15 mouse cellular contexts compared by ENCODE assay signal in genomic region chr14:45434220-45434619, GRCm38 (mm10). TPM values are rescaled to one million over a fixed set of nuclear protein-coding genes. Genes with fewer than 3 reads are reported as not detected.
DNase-seq lines count a peak whose midpoint lies in the region; ATAC-seq and TF ChIP-seq lines count a peak whose summit lies in the region.
"Had no signal": no experiment of that assay in that cellular context is flagged by ENCODE, and none has a peak within 500 bp of the region (broad histone marks: within the 10 kb centered on the region; RNA-seq: fewer than 3 reads in every experiment).

No protein-coding gene starts in this region.

- H3K4me3 ChIP-seq in cerebellum, adult 2 months (replicated peaks; ENCODE audit: insufficient read depth, low read depth, low read length): no peak overlapping the region
- no peak overlapping the region for H3K4me3 ChIP-seq in left cerebral cortex, adult 2 months
- H3K4me3 ChIP-seq in C2C12 (ENCODE audit: insufficient read depth, poor library complexity, severe bottlenecking): no peak overlapping the region
- H3K4me3 ChIP-seq: erythroblast, embryonic 14.5 days; midbrain, embryonic 12.5 days had no signal

- ATAC-seq in erythroblast, adult 5-6 weeks (replicated peaks; ENCODE audit: low FRiP score, poor library complexity, severe bottlenecking): no peak
- ATAC-seq: inflammation-experienced regulatory T-cells, adult 6 months had no signal

- H3K4me1 ChIP-seq in cerebellum, adult 2 months (ENCODE audit: control insufficient read depth, insufficient read depth, low read length): no peaks in the 10 kb centered on the region
- H3K4me1 ChIP-seq: midbrain, embryonic 12.5 days had no signal

- H3K79me3 ChIP-seq in C2C12 (ENCODE audit: low read depth): no peaks in the 10 kb centered on the region

- no peaks in the 10 kb centered on the region; the same call in 1 of the 2 replicates for H3K27me3 ChIP-seq in cerebellum, adult 2 months (ENCODE audit: control insufficient read depth, insufficient read depth, low read length)
- H3K27me3 ChIP-seq in C2C12 (ENCODE audit: control insufficient read depth, insufficient read depth, insufficient read length): no peaks in the 10 kb centered on the region
- H3K27me3 ChIP-seq: midbrain, embryonic 12.5 days had no signal

- DNase-seq in cerebellum, adult 2 months: no peak
- DNase-seq in cerebellum, postnatal 36 days: no peak
- DNase-seq in left cerebral cortex, adult 2 months (ENCODE audit: extremely low spot score in 1 of 2, low spot score in 2 of 2): no peak
- DNase-seq in left cerebral cortex, adult 11 months (ENCODE audit: low spot score): no peak
- DNase-seq in ZHBTc4 (ENCODE audit: low read depth, low spot score): peak; percentile 66
- no peak for DNase-seq in right cerebral cortex, postnatal 25 days
- DNase-seq: B cell, adult 2 months; cerebellum, adult 11-12 months; embryo, embryonic 11 days; spleen, adult 18-20 months had no signal

- intact Hi-C loops in left cerebral cortex, adult 2 months (cut with DNase I): no loop called here

- TF ChIP-seq POLR2A in cerebellum, adult 2 months (IDR thresholded peaks at IDR 0.05; ENCODE audit: borderline replicate concordance, insufficient read depth, low read length): no peak

- H3K27ac ChIP-seq in cerebellum, adult 2 months (ENCODE audit: insufficient read depth, low read length): no peak overlapping the region
- H3K27ac ChIP-seq in left cerebral cortex, adult 2 months: no peak overlapping the region
- H3K27ac ChIP-seq: midbrain, embryonic 12.5 days had no signal

- no peaks in the 10 kb centered on the region for H3K79me2 ChIP-seq in C2C12 (ENCODE audit: control insufficient read depth, insufficient read depth)

- TF ChIP-seq CTCF in cerebellum, adult 2 months (IDR thresholded peaks at IDR 0.05; ENCODE audit: borderline replicate concordance, insufficient read depth, low read depth, low read length): peak; percentile 32; the same call in 1 of the 2 replicates
- peak; percentile 64 for TF ChIP-seq CTCF in left cerebral cortex, adult 2 months (IDR thresholded peaks at IDR 0.05)
- peak; percentile 10 for TF ChIP-seq CTCF in C2C12 (IDR thresholded peaks at IDR 0.05; ENCODE audit: control insufficient read depth, insufficient read depth, insufficient read length)

- 75% methylated on average over 6 of the region's 6 CpGs for WGBS in cerebellum, adult 2 months

- no peak overlapping the region for H3ac ChIP-seq in C2C12 (ENCODE audit: control insufficient read depth, insufficient read length, low read depth)

- H3K36me3 ChIP-seq in C2C12 (ENCODE audit: control insufficient read depth, insufficient read depth): no peaks in the 10 kb centered on the region
- H3K36me3 ChIP-seq: midbrain, embryonic 12.5 days had no signal

TF ChIP-seq in C2C12, 6 proteins besides CTCF, POLR2A, EP300 and RAD21:
- TF ChIP-seq MYOG (IDR thresholded peaks at IDR 0.05; ENCODE audit: control insufficient read depth, extremely low read depth, insufficient read length): no peak
- TF ChIP-seq FOSL1 (IDR thresholded peaks at IDR 0.05; ENCODE audit: insufficient read depth, low read length, poor library complexity, severe bottlenecking): no peak
- no peak for TF ChIP-seq MAX (IDR thresholded peaks at IDR 0.05)
- no peak for TF ChIP-seq CEBPB (IDR thresholded peaks at IDR 0.05; ENCODE audit: low read depth)
- no peak for TF ChIP-seq MYOD1 (IDR thresholded peaks at IDR 0.05; ENCODE audit: control insufficient read depth, insufficient read length, low read depth)
- TF ChIP-seq USF1 (IDR thresholded peaks at IDR 0.05; ENCODE audit: low read depth): no peak

RNA-seq across cellular contexts. Expression of gene Gnpnat1, which starts 29.5 kb away (rescaled TPM):
- 14.1 and 14.4 TPM in 2 replicates for polyA plus RNA-seq in cerebellum, adult 2 months (2012; rRNA removed)
- total RNA-seq in left cerebral cortex, adult 2 months (2021): 10 to 100 TPM; 14.7 to 18.8 TPM
- polyA plus RNA-seq in C2C12 (2012; fragmentation: generic; extraction: Trizol): 12.5 TPM
- 3.1 and 22.6 TPM in 2 replicates for total RNA-seq in erythroblast, adult 5-6 weeks (2015; ENCODE audit: low replicate concordance)
- 5.4 and 9.2 TPM in 2 replicates for total RNA-seq in erythroblast, adult 5-6 weeks (2017; ENCODE audit: low replicate concordance)
- polyA plus RNA-seq: erythroblast, embryonic 14.5 days had no signal

Comparison
In these comparisons a context has a peak if more than half of its experiments do, and no peak if none do; other contexts are left out.
1. CTCF ChIP-seq: peak in every context shown above with its lines; median percentile 64 in left cerebral cortex, adult 2 months; 32 in cerebellum, adult 2 months; 10 in C2C12.